Mouse (Mus musculus) heart, embryonic 10.5 days (tissue): Measurements from ENCODE around the gene Hsdl2. TPM values are rescaled to one million over a fixed set of nuclear protein-coding genes. Genes with fewer than 3 reads are reported as not detected.

Experiments used
- DNase-seq: peaks from one replicate; pipeline ENCODE4 v3.0.0-alpha.2; 2017; ENCODE audit warnings: low spot score
- H3K27ac ChIP-seq: fragments of 300-500 bp; sonication (generic); 2 replicates; pipeline ENCODE4 v1.5.1; 2016; ENCODE audit warnings: mild to moderate bottlenecking
- H3K27me3 ChIP-seq: fragments of 300-500 bp; sonication (generic); 2 replicates; pipeline ENCODE4 v1.6.1; 2016; ENCODE audit warnings: mild to moderate bottlenecking; ENCODE audit not compliant: poor library complexity, insufficient read depth, severe bottlenecking
- H3K36me3 ChIP-seq: fragments of 300-500 bp; sonication (generic); 2 replicates; pipeline ENCODE4 v1.6.1; 2016; ENCODE audit warnings: mild to moderate bottlenecking, moderate library complexity
- H3K4me1 ChIP-seq: fragments of 300-500 bp; sonication (generic); 2 replicates; pipeline ENCODE4 v1.6.1; 2016; ENCODE audit warnings: mild to moderate bottlenecking
- H3K4me3 ChIP-seq: fragments of 300-500 bp; sonication (generic); 2 replicates; pipeline ENCODE4 v1.5.1; 2016; ENCODE audit warnings: mild to moderate bottlenecking, moderate library complexity
- H3K9me3 ChIP-seq: fragments of 300-500 bp; sonication (generic); 2 replicates; pipeline ENCODE4 v1.6.1; 2016; ENCODE audit warnings: mild to moderate bottlenecking, moderate library complexity
- WGBS: fragments of 180-500 bp; shearing (Covaris S2); methylation state at CpG from one replicate; pipeline ENCODE4 v1.1.7; 2016; 5-methylcytosine and 5-hydroxymethylcytosine counted together
- polyA plus RNA-seq: library from polyadenylated mRNA; unstranded; fragments of >200 nt; fragmentation: Nextera tagmentation; extraction: Ambion mirVana; gene quantifications from 2 replicates; pipeline ENCODE4 v1.2.1, GENCODE M21; 2016

Hsdl2 gene
- polyA plus RNA-seq, 1 experiment from 2014 or later = 27.6 TPM

DNA sequence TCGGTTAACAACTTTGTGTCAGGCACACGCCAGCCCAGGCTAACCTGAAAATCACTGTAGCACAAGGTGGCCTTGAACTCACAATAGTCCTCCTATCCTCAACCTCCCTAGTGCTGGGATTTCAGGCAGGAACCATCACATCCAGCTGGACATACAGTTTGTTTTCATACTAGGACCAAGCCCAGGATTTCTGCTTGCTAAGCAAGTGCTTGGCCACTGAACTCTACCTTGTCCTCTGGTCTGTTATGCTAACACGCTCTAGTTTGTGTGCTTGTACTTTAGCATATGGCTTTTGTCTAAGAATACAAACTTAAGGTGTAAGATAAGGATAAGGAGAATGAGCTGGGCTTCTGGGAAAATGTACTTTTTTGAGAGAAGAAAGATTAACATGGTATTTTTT, 63.1 kb downstream of the Hsdl2 start:
- 76% methylated on average over 3 of the region's 3 CpGs for WGBS
- Histone ChIP-seq H3K27ac (no peak overlapping the region), H3K27me3 (no peaks in the 10 kb centered on the region), H3K36me3 (no peaks in the 10 kb centered on the region), H3K4me1 (peaks cover 48% of the 10 kb centered on the region), H3K9me3 (no peaks in the 10 kb centered on the region), H3K4me3 (no peak overlapping the region)
- peak; percentile 20 for DNase-seq

DNA sequence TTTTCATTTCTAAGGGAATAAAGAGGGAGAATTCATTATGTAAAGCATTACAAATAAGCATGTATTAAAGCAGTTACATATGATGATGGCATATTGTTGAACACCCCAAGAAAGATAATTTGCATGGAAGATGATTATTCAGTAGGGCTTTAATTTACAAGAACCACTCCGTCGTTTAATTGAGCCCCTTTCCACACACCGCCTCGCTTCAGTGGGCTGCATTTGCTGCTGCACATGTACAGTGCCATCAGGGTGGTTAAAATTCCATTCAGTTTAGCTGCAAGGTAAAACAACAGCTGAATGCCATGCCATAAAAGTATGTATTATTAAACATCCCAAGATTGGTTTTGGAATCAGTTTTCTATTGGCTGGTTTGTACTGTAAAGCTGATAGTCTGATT, 63.6 kb downstream of the Hsdl2 start:
- Histone ChIP-seq H3K27ac (no peak overlapping the region), H3K4me1 (peaks cover 43% of the 10 kb centered on the region), H3K27me3 (no peaks in the 10 kb centered on the region), H3K4me3 (no peak overlapping the region), H3K9me3 (no peaks in the 10 kb centered on the region), H3K36me3 (no peaks in the 10 kb centered on the region)
- 91% methylated on average over 4 of the region's 4 CpGs for WGBS
- peak; percentile 24 for DNase-seq

DNA sequence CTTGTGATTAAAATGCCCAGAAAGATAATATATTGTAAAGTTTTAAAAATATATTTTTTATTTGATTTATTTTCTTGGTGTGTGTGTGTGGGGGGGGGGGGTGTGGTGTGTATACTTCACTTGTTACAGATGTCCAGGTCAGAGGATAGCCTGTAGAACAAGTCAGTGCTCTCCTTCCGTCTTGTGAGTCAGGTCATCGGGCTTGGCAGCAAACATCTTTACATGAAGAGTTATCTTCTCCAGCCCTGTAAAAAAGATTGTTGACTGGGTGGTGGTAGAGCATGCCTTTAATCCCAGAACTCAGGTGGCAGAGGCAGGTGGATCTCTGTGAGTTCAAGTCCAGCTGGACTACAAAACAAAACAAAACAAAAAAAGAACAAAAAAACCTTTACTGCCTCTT, 64.2 kb downstream of the Hsdl2 start:
- WGBS = 92% methylated on average over 2 of the region's 2 CpGs

DNA sequence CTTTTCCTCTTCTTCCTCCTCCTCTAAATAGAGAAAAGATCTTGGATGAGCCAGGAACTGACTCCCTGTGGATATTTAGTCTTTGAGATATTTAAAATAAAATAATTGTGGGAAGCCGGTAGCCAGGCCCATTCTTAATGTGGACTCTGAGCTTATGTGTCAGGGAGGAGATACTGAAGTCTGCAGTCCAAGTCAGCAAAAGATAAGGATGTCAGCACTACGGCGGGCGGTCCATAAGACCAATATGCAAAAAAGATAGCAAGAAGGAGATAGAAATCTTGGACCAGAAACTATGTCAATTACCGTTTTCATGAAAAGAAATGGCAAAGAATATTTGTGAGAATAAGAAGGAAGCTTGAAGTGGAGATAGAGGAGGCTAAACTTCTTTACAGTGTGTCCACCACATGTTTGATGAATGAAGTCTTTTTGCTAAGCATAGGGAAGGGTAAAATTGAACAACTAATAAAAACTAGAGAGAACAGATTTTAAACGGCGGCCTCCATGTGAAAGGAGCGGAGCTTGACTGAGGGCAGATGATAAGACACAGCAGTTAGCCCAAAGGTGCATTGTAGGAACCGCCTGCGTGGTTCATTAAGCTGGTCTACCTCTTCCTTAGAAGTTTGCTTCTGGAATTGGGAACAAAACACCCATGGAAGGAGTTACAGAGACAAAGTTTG, 64.8 kb downstream of the Hsdl2 start:
- Histone ChIP-seq H3K9me3 (no peaks in the 10 kb centered on the region), H3K36me3 (no peaks in the 10 kb centered on the region), H3K4me1 (peaks cover 34% of the 10 kb centered on the region), H3K27me3 (no peaks in the 10 kb centered on the region), H3K4me3 (no peak overlapping the region), H3K27ac (no peak overlapping the region)
- 51% methylated on average over 10 of the region's 10 CpGs for WGBS
- peak; percentile 61 for DNase-seq

More for the DNA sequence above, 64.2 kb downstream of the Hsdl2 start:
- Histone ChIP-seq H3K4me3 (no peak overlapping the region), H3K4me1 (peaks cover 37% of the 10 kb centered on the region), H3K27me3 (no peaks in the 10 kb centered on the region), H3K27ac (no peak overlapping the region), H3K9me3 (no peaks in the 10 kb centered on the region), H3K36me3 (no peaks in the 10 kb centered on the region)
- DNase-seq = peak; percentile 64

DNA sequence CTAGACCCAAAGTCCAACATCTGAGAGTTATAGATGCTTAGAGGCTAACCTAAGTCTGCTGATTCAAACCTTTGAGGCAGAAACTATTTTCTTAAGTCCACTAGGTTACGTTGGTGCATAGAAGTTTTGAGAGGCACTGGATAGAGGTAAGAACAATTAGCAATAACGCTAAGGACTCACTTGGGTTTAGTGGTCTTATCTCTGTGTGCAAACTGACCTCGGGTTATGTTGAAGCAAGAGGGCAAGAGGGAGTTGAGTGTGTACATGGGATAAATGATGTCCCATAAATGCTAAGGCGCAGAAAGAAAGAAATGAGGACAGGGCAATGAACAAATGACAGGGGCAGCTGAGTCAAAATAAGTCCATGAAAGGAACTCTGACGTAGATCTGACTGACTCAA, 67.8 kb downstream of the Hsdl2 start:
- no peak overlapping the region for H3K27ac ChIP-seq
- DNase-seq = peak; percentile 19
- H3K36me3 ChIP-seq = no peaks in the 10 kb centered on the region
- H3K27me3 ChIP-seq = no peaks in the 10 kb centered on the region
- 74% methylated on average over 5 of the region's 5 CpGs for WGBS
- peaks cover 23% of the 10 kb centered on the region; the same call in 1 of the 2 replicates for H3K4me1 ChIP-seq
- no peaks in the 10 kb centered on the region for H3K9me3 ChIP-seq
- no peak overlapping the region for H3K4me3 ChIP-seq

DNA sequence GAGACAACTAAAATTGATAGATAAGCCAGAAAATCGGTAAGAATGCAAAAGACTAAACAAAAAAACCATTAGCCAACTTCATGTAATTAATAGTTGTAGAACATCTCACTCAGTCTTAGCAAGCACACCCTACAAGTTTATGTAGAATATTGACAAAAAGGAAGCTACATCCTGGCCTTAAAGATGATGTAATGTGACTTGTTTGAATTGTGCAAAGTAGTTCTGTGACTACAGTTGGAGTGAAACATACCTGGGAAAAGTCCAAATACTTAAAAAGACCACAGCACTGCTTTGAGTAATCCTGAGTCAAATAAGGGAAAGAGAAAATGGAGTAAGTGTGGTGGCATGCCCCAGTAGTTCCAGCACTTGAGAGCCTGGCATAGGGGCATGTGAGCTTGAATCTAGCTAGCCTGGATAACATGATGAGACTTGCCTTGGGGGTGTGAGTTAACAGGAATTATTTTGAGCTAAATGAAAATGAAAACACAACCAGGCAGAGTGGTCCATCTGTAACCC, 70.9 kb downstream of the Hsdl2 start:
- 87% methylated on average over 1 of the region's 1 CpGs for WGBS
- H3K4me3 ChIP-seq = no peak overlapping the region
- H3K4me1 ChIP-seq = 0 out of 2 replicates have a peak, but pooled peaks cover 11% of the 10 kb centered on the region
- no peak for DNase-seq
- H3K27ac ChIP-seq = no peak overlapping the region
- no peaks in the 10 kb centered on the region for H3K27me3 ChIP-seq
- H3K9me3 ChIP-seq = no peaks in the 10 kb centered on the region
- no peaks in the 10 kb centered on the region for H3K36me3 ChIP-seq

DNA sequence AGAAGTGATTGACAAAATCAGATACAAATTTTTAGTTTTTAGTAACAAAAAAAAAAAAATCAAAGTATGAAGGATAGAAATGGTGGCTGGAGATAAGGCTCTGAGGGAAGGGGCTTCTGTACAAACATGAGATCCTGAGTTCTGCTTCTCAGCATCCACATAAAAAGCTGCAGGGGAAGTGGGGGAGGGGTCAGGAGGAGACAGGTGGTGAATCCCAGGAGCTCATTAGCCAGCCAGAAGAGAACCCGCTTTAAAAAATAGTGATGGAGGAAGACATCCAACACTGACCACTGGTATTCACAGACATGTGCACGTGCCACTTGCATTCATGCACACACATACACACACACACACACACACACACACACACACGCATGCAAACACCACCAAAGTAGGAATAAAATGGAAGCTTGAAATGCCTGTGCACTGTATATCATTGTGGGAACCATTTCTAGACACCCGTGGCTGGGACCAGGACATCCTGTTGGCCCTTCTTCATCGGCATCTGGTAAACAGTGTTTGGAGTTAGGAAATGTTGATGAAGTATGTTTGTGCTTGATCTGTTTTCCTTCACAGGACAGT, 74.8 kb downstream of the Hsdl2 start:
- no peak for DNase-seq
- Histone ChIP-seq H3K4me3 (no peak overlapping the region), H3K4me1 (0 out of 2 replicates have a peak, but pooled peaks cover 4% of the 10 kb centered on the region), H3K27ac (no peak overlapping the region), H3K27me3 (no peaks in the 10 kb centered on the region), H3K36me3 (no peaks in the 10 kb centered on the region), H3K9me3 (no peaks in the 10 kb centered on the region)
- 74% methylated on average over 5 of the region's 5 CpGs for WGBS

DNA sequence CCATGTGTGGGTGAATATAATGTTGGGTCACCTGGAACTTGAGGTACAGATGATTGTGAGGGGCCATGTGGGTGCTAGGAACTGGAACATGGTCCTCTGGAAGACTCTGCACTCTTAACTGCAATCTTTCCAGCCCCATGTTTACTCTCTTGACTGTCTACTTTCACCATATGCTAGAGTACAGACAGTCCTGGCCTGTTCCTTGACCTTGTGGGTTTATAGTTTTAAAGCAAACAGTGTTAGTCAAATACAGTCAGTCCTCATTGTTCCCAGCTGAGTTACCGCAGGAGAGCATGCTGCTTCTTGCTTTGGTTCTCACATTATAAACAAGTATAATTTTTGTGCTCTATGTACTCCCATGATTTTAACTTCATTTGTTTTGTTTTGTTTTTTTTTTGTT, 80.8 kb downstream of the Hsdl2 start:
- Histone ChIP-seq H3K36me3 (peaks cover 16% of the 10 kb centered on the region; the same call in 1 of the 2 replicates), H3K4me3 (no peak overlapping the region), H3K27ac (no peak overlapping the region), H3K4me1 (peaks cover 10% of the 10 kb centered on the region), H3K9me3 (no peaks in the 10 kb centered on the region), H3K27me3 (no peaks in the 10 kb centered on the region)
- DNase-seq = no peak
- WGBS = 98% methylated on average over 1 of the region's 1 CpGs

DNA sequence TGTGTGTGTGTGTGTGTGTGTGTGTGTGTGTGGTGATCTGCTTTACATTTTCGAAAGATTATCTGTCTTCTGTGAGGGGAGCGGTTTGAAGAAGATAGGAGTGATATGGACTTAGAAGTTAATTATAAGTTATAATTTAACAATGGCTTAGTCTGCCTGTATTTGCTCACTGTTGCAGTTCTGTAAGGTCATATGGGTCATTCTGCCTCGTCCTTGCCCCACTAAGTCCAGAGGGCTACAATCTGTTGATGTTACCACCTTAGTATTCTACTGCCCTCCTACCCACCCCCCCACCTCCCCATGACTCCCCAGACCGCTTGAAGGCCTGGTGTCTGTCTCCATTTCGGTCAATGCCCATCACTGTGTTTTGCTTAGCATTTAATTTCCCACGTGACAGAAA, 82.1 kb downstream of the Hsdl2 start:
- Histone ChIP-seq H3K9me3 (no peaks in the 10 kb centered on the region), H3K36me3 (peaks cover 16% of the 10 kb centered on the region; the same call in 1 of the 2 replicates), H3K27me3 (no peaks in the 10 kb centered on the region), H3K4me3 (no peak overlapping the region), H3K4me1 (peaks cover 20% of the 10 kb centered on the region), H3K27ac (no peak overlapping the region)
- WGBS = 86% methylated on average over 6 of the region's 6 CpGs
- no peak for DNase-seq

DNA sequence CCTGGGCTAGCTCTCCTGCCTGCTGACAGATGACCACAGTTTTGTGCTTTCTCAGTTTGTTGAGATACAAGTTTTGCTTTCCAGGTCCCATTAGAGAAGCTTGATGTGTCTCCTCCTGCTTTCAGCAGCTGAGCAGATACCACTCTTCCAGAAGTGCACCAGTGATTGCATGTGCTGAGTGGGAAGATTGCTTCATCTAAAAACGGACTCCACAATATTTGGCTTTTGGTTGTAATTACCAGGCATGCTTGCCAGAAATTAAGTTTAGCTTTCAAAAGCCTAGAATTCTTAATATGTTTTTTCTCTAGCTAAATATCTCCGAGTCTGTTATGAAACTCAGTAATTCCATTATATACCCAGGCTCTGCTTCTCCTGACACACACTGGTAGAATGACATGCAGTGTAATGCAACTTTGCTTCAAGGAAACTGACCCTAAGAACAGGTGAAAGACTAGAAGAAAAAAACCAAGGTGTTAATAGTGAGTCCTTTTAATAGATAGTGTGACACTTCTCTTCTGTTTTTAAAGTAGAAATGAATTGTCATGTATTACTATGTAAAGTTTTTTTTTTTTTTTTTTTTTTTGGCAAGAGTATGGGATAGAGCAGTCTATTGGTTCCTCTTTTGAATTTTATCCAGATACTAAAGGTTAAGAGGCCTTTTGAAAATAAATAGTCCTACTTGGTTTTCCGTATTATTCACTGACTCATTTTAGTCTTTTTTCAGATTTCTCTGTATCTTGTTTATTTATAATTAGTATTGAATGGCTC, 85.4 kb downstream of the Hsdl2 start:
- Histone ChIP-seq H3K9me3 (no peaks in the 10 kb centered on the region), H3K27ac (no peak overlapping the region), H3K27me3 (no peaks in the 10 kb centered on the region), H3K36me3 (0 out of 2 replicates have a peak, but pooled peaks cover 11% of the 10 kb centered on the region), H3K4me1 (peaks cover 29% of the 10 kb centered on the region), H3K4me3 (no peak overlapping the region)
- no peak for DNase-seq
- WGBS = 62% methylated on average over 3 of the region's 3 CpGs

DNA sequence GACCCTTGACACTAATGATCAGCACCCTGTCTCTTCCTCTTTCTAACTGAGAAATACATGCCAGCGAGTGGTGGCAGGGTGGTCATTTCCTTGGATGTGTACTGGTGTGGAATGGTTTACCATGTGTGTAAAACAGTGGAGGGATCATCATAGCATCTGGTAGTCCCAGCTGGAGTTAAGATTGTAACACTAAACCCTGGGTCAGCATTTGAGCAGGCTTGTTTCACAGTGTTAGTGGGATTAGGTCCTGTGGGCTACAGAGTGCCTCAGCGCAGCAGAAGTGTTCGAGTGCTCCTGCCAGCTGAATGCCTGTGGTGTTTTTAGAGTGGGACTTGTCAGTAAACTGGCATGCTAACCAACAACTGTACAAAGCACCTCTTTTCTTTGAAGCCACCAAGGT, 86.7 kb downstream of the Hsdl2 start:
- peaks cover 29% of the 10 kb centered on the region for H3K4me1 ChIP-seq
- H3K27me3 ChIP-seq = no peaks in the 10 kb centered on the region
- no peak overlapping the region for H3K27ac ChIP-seq
- WGBS = 77% methylated on average over 3 of the region's 3 CpGs
- no peaks in the 10 kb centered on the region for H3K9me3 ChIP-seq
- no peak overlapping the region for H3K4me3 ChIP-seq
- H3K36me3 ChIP-seq = 0 out of 2 replicates have a peak, but pooled peaks cover under 1% of the 10 kb centered on the region
- no peak for DNase-seq
